Mouse (Mus musculus) kidney, adult 2 months (tissue): ENCODE measurements around the gene Zfp36l2.

Experiments used
- CTCF ChIP-seq: fragments of 200-500 bp; conservative IDR thresholded peaks from 2 replicates; pipeline ENCODE4 v1.5.1; 2011; ENCODE audit warnings: low read depth, mild to moderate bottlenecking, control low read depth, low read length, moderate library complexity, mixed read lengths; ENCODE audit not compliant: insufficient read depth, insufficient read length
- POLR2A ChIP-seq: fragments of 200-500 bp; IDR thresholded peaks from one replicate; pipeline ENCODE4 v1.6.1; 2011; ENCODE audit warnings: low read depth, low read length, control low read depth

- TF ChIP-seq CTCF (no peak), POLR2A (no peak)
Measured at GRCm38 (mm10) chr17:84176446-84176845, 11.3 kb downstream of the Zfp36l2 start.
